Mouse (Mus musculus) olfactory bulb, adult 2 months (tissue): ENCODE data around the gene Nars2.
A peak's percentile ranks its signal among the peaks of the same experiment; 100 is the strongest.

Experiments used
- CTCF ChIP-seq: fragments of 200-500 bp; IDR thresholded peaks from 2 replicates; pipeline ENCODE4 v1.5.1; 2012; ENCODE audit warnings: low read depth, mild to moderate bottlenecking, low read length, moderate library complexity; ENCODE audit not compliant: insufficient read depth
- POLR2A ChIP-seq: fragments of 200-500 bp; IDR thresholded peaks from 2 replicates; pipeline ENCODE4 v1.6.1; 2012; ENCODE audit warnings: mild to moderate bottlenecking, low read depth, low read length, moderate library complexity; ENCODE audit not compliant: insufficient read depth

DNA sequence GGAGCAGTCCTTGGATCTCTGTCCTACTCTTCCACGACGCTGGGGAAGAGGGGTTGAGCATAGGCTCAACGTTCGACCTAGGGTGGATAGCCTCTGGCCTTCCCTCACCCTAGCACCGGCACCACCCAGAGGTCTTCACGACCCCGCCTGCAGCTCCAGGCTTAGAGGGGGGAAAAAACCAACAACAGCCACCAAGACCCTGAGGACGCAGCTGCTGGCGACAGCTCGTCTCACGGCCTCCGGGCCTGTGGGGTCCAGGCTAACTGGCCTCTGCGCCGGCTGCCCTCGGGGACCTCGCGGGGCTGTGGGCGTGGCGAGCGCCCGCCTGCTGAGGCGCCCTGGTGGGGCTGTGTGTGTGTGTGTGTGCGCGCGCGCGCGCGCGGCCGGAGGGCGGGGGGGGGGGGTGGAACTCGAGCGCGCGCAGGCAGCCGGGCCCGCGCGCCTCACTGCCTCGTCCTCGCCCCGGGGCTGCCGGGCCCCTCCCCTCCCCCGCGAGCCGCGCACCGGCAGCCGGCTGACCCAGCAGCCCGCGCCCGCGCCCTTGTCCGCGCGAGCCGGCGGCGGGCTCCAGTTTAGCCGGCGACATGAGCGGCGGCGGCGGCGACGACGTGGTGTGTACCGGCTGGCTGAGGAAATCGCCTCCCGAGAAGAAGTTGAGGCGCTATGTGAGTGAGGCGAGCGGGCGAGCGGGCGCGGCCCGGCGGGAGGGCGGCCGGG lies 130.1 kb downstream of the Nars2 start, which contains the start of gene Gab2:
- TF ChIP-seq CTCF (no peak), POLR2A (peak; percentile 40; the same call in 1 of the 2 replicates)
